Mouse (Mus musculus): Measurements from ENCODE around the gene Otulin. TPM values are rescaled to one million over a fixed set of nuclear protein-coding genes. Genes with fewer than 3 reads are reported as not detected.

Gene Otulin
- total and polyA plus RNA-seq, 3 experiments: 40.0 to 84.8 (median 80.2) TPM

- dilution Hi-C loops (cut with MboI; ENCODE audit: extremely low pct_ligation_motif_present, extremely low pct_unique_long_range_greater_than_20kb, low sequenced_read_pairs): no loop called here
These were observed 48.0 kb upstream of the Otulin start for GRCm38 (mm10) chr15:27678511-27678910.

DNA sequence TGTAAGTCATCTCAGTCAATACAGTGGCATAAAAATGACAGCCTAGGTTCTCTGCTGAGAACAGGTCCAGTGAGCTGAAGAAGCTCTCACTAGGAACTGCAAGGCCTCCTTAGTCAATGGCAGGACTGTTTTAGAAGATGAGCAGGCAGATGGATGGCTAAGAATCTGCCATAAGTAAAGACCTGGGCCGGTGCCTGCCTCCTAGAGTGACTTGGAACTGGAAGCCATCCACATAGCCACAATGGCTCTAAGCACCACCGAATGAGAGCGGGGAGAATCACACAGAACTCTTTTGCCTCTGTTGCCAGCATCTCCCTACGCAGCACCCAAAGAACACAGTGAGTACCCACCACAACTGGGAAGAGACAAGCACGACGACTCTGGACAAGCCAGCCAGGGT lies 47.3 kb upstream of the Otulin start:
- DNase-seq (ENCODE audit: extremely low read depth): no peak
- Histone ChIP-seq H3K4me3 (replicated peaks in 1 of 3; ENCODE audit: low read depth in 2 of 3, low read length in 2 of 3, poor library complexity in 1 of 3) (no peak overlapping the region), H3K9me3 (replicated peaks; ENCODE audit: low read length) (no peaks in the 10 kb centered on the region), H3K9ac (ENCODE audit: insufficient read depth, low read depth) (no peak overlapping the region), H3K4me1 (ENCODE audit: control insufficient read depth in 1 of 2, insufficient read depth in 2 of 2) (peaks cover 7 to 18% of the 10 kb centered on the region in 2 experiments), H3K27me3 (replicated peaks) (peaks cover 25% of the 10 kb centered on the region), H3K79me2 (replicated peaks; ENCODE audit: control insufficient read depth, extremely low read depth, insufficient read depth, poor library complexity, severe bottlenecking) (no peaks in the 10 kb centered on the region), H3K27ac (ENCODE audit: insufficient read depth, low read depth) (no peak overlapping the region), H3K4me2 (ENCODE audit: insufficient read depth, low read depth, poor library complexity, severe bottlenecking) (no peak overlapping the region), H3K36me3 (replicated peaks in 1 of 2; ENCODE audit: control insufficient read depth in 1 of 2, insufficient read depth in 1 of 2, low read length in 1 of 2) (no peaks in the 10 kb centered on the region)
- in situ Hi-C loops (cut with MboI; ENCODE audit: low pct_ligation_motif_present, low pct_unique_long_range_greater_than_20kb, low sequenced_read_pairs): no loop called here
- TF ChIP-seq GABPA (IDR thresholded peaks at IDR 0.05; ENCODE audit: insufficient replicate concordance, low read depth, low read length): no peak
- no peak for TF ChIP-seq MYC (IDR thresholded peaks at IDR 0.05; ENCODE audit: low read depth, low read length)
- no peak for TF ChIP-seq IRF4 (IDR thresholded peaks at IDR 0.05; ENCODE audit: low read depth, low read length)
- TF ChIP-seq SIN3A (IDR thresholded peaks at IDR 0.05; ENCODE audit: low read length): no peak
- no peak for TF ChIP-seq KAT2A (IDR thresholded peaks at IDR 0.05; ENCODE audit: insufficient replicate concordance, low read length)
- TF ChIP-seq SMC3 (IDR thresholded peaks at IDR 0.05; ENCODE audit: low read depth, low read length): no peak
- no peak for TF ChIP-seq NELFE (IDR thresholded peaks at IDR 0.05; ENCODE audit: low read depth, low read length)
- dilution Hi-C loops (cut with MboI; ENCODE audit: extremely low pct_ligation_motif_present, extremely low pct_unique_long_range_greater_than_20kb, low sequenced_read_pairs): no loop called here

More at GRCm38 (mm10) chr15:27678511-27678910, 48.0 kb upstream of the Otulin start:
- Histone ChIP-seq H3K36me3 (replicated peaks in 1 of 2; ENCODE audit: control insufficient read depth in 1 of 2, insufficient read depth in 1 of 2, low read length in 1 of 2) (no peaks in the 10 kb centered on the region), H3K4me1 (ENCODE audit: control insufficient read depth in 1 of 2, insufficient read depth in 2 of 2) (peaks cover 7 to 18% of the 10 kb centered on the region in 2 experiments), H3K4me2 (ENCODE audit: insufficient read depth, low read depth, poor library complexity, severe bottlenecking) (no peak overlapping the region), H3K27me3 (replicated peaks) (peaks cover 27% of the 10 kb centered on the region), H3K9ac (ENCODE audit: insufficient read depth, low read depth) (no peak overlapping the region), H3K4me3 (replicated peaks in 1 of 3; ENCODE audit: low read depth in 2 of 3, low read length in 2 of 3, poor library complexity in 1 of 3) (no peak overlapping the region), H3K27ac (ENCODE audit: insufficient read depth, low read depth) (no peak overlapping the region), H3K79me2 (replicated peaks; ENCODE audit: control insufficient read depth, extremely low read depth, insufficient read depth, poor library complexity, severe bottlenecking) (no peaks in the 10 kb centered on the region), H3K9me3 (replicated peaks; ENCODE audit: low read length) (no peaks in the 10 kb centered on the region)
- in situ Hi-C loops (cut with MboI; ENCODE audit: low pct_ligation_motif_present, low pct_unique_long_range_greater_than_20kb, low sequenced_read_pairs): no loop called here
- no peak for DNase-seq (ENCODE audit: extremely low read depth)
- TF ChIP-seq CHD2 (IDR thresholded peaks at IDR 0.05; ENCODE audit: low read length) (no peak), PAX5 (IDR thresholded peaks at IDR 0.05; ENCODE audit: low read length) (no peak), TCF12 (IDR thresholded peaks at IDR 0.05; ENCODE audit: low read depth, low read length) (no peak), JUN (IDR thresholded peaks at IDR 0.05; ENCODE audit: insufficient read depth, low read depth, low read length) (no peak), KAT2A (IDR thresholded peaks at IDR 0.05; ENCODE audit: insufficient replicate concordance, low read length) (no peak), POLR2A (IDR thresholded peaks at IDR 0.05; ENCODE audit: low read depth, low read length) (no peak), MXI1 (IDR thresholded peaks at IDR 0.05; ENCODE audit: low read depth, low read length) (no peak), ETS1 (conservative IDR thresholded peaks at IDR 0.05; ENCODE audit: low read depth, low read length) (no peak), CTCF (conservative IDR thresholded peaks at IDR 0.05 in 1 of 2, IDR thresholded peaks at IDR 0.05 in 1 of 2; ENCODE audit: low read depth in 2 of 2, low read length in 2 of 2) (no peak), POLR2AphosphoS2 (IDR thresholded peaks at IDR 0.05; ENCODE audit: low read depth, low read length) (no peak), MAFK (IDR thresholded peaks at IDR 0.05; ENCODE audit: insufficient replicate concordance, low read length) (no peak), ELF1 (IDR thresholded peaks at IDR 0.05; ENCODE audit: low read depth, low read length) (no peak), HCFC1 (IDR thresholded peaks at IDR 0.05; ENCODE audit: low read depth, low read length) (no peak), SIN3A (IDR thresholded peaks at IDR 0.05; ENCODE audit: low read length) (no peak), ZNF384 (IDR thresholded peaks at IDR 0.05; ENCODE audit: low read depth, low read length) (no peak), ZKSCAN1 (IDR thresholded peaks at IDR 0.05; ENCODE audit: borderline replicate concordance, low read depth, low read length) (no peak), SMC3 (IDR thresholded peaks at IDR 0.05; ENCODE audit: low read depth, low read length) (no peak), MAX (IDR thresholded peaks at IDR 0.05; ENCODE audit: low read length) (no peak), JUND (conservative IDR thresholded peaks at IDR 0.05; ENCODE audit: low read depth, low read length) (no peak), BHLHE40 (IDR thresholded peaks at IDR 0.05; ENCODE audit: low read depth, low read length) (no peak)
